Mouse (Mus musculus): ENCODE measurements around the gene Aldoart1. TPM values are rescaled to one million over a fixed set of nuclear protein-coding genes. Genes with fewer than 3 reads are reported as not detected.

Gene Aldoart1
- total RNA-seq (2021): not detected
- long read RNA-seq, experiment 1: 0 reads
- long read RNA-seq, experiment 2: 0 reads

DNA sequence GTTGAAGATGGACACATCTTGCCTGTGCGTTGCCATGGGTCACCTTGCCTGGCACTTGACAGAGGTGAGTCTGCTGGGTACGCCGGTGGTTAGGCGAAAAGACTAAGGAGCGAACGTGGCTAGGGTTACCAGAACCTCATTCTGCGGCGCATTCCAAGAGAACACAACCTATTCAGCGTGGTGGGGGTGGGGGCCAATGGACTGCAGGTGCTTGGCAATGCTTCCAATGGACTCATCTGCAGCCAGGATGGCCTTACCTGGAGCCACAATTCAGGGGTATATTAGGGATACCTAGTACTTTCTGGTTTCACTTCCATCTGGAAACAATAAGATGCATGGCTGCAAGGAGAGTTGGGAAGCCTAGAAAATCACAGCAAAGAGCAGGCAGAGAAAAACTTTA, at the start of gene Aldoart1:
Gene Aldoart1, minus strand, starts transcription at position 101 of the 400 bp plus-strand sequence.
- DNase-seq: no peak
- intact Hi-C loops (cut with DNase I): no loop called here

GRCm38 (mm10) chr4:72901566-72901965, 49.1 kb upstream of the Aldoart1 start:
- DNase-seq: no peak
- intact Hi-C loops (cut with DNase I): no loop called here

GRCm38 (mm10) chr4:72865371-72866075, 13.1 kb upstream of the Aldoart1 start:
- intact Hi-C loops (cut with DNase I): no loop called here
- DNase-seq: no peak

GRCm38 (mm10) chr4:72844276-72844675, 8.2 kb downstream of the Aldoart1 start:
- intact Hi-C loops (cut with DNase I): no loop called here
- DNase-seq: no peak

DNA sequence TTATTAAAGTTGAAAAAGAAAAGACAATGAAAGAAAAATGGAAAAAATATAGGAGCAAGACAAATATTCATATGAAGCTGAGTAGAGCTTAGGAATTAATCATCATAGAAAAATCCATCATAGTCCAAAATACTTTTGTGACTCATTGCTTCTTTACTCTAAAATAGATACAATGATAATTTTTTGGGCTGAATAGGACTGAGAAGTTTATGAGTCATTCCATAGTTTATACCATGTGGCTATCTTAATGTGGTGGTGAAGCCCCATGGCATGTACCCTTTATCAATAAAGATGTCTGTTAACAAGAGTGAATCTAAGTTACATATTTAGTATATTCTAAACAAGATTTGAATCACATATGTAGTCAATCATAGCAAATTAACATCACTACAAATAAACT, 9.4 kb downstream of the Aldoart1 start:
- intact Hi-C loops (cut with DNase I): no loop called here

GRCm38 (mm10) chr4:72836430-72836829, 16.0 kb downstream of the Aldoart1 start:
- no peak for DNase-seq
- intact Hi-C loops (cut with DNase I): no loop called here

More for the DNA sequence above, 9.4 kb downstream of the Aldoart1 start:
- DNase-seq: no peak

- intact Hi-C loops (cut with DNase I): no loop called here
- DNase-seq: no peak
Measured at GRCm38 (mm10) chr4:72835400-72835799, 17.0 kb downstream of the Aldoart1 start.

DNA sequence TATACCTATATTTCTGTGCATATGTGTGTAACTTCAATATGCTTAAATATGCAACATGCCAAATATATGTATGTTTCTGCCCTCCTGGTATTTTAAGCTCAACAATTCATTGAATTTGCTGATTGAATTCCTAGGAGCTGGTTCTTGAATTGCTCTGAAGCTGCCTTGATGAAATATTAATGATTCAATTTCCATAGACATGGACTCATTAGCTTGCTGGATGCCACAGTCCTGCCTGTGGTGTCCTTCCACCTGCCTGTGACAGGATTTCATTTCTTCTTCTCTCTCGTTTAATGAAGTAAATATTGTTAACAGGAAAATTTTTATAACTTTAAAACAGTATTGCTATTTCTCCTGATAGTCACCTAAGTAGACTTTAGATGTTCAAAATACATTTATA, 51.6 kb downstream of the Aldoart1 start:
- intact Hi-C loops (cut with DNase I): no loop called here
- no peak for DNase-seq

Measured in heart, postnatal 14 days (tissue).